Comparison of ENCODE assay signal across 27 mouse cellular contexts in the genomic region with DNA sequence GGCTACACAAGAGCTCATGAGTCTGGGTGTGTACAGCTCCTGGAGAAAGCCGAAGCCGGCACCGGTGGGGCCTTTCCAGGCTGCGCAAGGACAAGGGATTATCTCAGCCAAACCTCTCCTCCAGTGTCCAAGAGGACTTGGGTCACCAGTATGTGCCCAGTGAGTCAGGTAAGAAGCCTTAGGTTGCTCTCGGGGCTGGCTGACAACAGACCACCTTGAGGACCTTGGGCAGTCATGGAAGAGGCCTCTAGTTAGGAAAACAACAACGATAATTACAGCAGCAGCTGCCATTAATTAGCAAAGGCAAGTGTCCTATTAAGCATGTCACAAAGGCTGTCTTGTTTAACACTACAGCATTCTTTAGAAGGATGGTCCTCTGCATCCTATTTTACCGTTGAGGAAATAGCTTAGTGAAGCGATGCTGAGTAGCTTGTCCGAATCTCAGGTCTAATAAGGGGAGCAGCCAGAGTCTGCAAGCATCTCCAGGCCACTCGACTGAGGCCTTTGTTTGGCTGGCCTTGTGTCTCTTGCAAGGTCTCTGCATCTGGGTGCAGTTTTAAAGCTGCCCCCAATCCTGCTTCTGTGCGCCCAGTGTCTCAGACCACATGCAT. TPM values are rescaled to one million over a fixed set of nuclear protein-coding genes. Genes with fewer than 3 reads are reported as not detected.
DNase-seq lines count a peak whose midpoint lies in the region; ATAC-seq lines count a peak whose summit lies in the region.
"Had no signal": no experiment of that assay in that cellular context is flagged by ENCODE, and none has a peak within 500 bp of the region (broad histone marks: within the 10 kb centered on the region; RNA-seq: fewer than 3 reads in every experiment).

No protein-coding gene starts in this region.

- no peak for ATAC-seq in limb, embryonic 11.5 days (ENCODE audit: insufficient number of reproducible peaks, low FRiP score, low TSS enrichment, low read depth)
- no peak for ATAC-seq in midbrain, embryonic 11.5 days (ENCODE audit: low FRiP score)
- no peak for ATAC-seq in inflammation-experienced regulatory T-cells, adult 6 months

- peaks cover 36% of the 10 kb centered on the region for H3K27me3 ChIP-seq in limb, embryonic 11.5 days (ENCODE audit: control insufficient read depth, insufficient read depth, low read length)
- peaks cover 66% of the 10 kb centered on the region for H3K27me3 ChIP-seq in limb, embryonic 10.5 days (ENCODE audit: low read depth, poor library complexity, severe bottlenecking)
- H3K27me3 ChIP-seq in midbrain, embryonic 11.5 days (ENCODE audit: control insufficient read depth, insufficient read depth, low read length), result peaks cover 42% of the 10 kb centered on the region

- DNase-seq in embryo, embryonic 10.5 days (ENCODE audit: low spot score), result peak; percentile 15
- no peak for DNase-seq in embryo, embryonic 9.5 days (ENCODE audit: extremely low spot score)
- DNase-seq in limb, embryonic 11.5 days (ENCODE audit: low spot score), result no peak
- DNase-seq in limb, embryonic 10.5 days (ENCODE audit: low spot score), result no peak
- DNase-seq in midbrain, embryonic 11.5 days (ENCODE audit: low spot score, missing footprints), result peak; percentile 91
- DNase-seq in retina, embryonic 14.5 days (ENCODE audit: low spot score), result peak; percentile 43
- no peak for DNase-seq in left cerebral cortex, postnatal 25 days (ENCODE audit: low spot score in 2 of 2)
- DNase-seq: adrenal gland, adult 8-10 months; cerebellum, adult 11-12 months; gastrocnemius, postnatal 25 days; heart, adult 11 months; heart, postnatal 36 days; kidney, adult 11 months; layer of hippocampus, adult 9-11 months; right cerebral cortex, postnatal 25 days had no signal

- H3K9ac ChIP-seq in limb, embryonic 11.5 days (ENCODE audit: low read length), result no peak overlapping the region
- H3K9ac ChIP-seq in midbrain, embryonic 11.5 days (ENCODE audit: low read length), result no peak overlapping the region
- H3K9ac ChIP-seq: stomach, embryonic 15.5 days had no signal

- no peaks in the 10 kb centered on the region for H3K36me3 ChIP-seq in limb, embryonic 11.5 days (ENCODE audit: control insufficient read depth, insufficient read depth, low read length)
- H3K36me3 ChIP-seq in limb, embryonic 10.5 days, result peaks cover 6% of the 10 kb centered on the region; the same call in 1 of the 2 replicates
- no peaks in the 10 kb centered on the region for H3K36me3 ChIP-seq in midbrain, embryonic 11.5 days (ENCODE audit: control insufficient read depth, insufficient read depth, low read length)
- H3K36me3 ChIP-seq: G1E; lung, embryonic 15.5 days; midbrain, embryonic 12.5 days had no signal

- H3K4me1 ChIP-seq in limb, embryonic 11.5 days (ENCODE audit: control insufficient read depth, insufficient read depth, low read length), result peaks cover 26% of the 10 kb centered on the region
- peaks cover 65% of the 10 kb centered on the region for H3K4me1 ChIP-seq in limb, embryonic 10.5 days
- peaks cover 28% of the 10 kb centered on the region for H3K4me1 ChIP-seq in midbrain, embryonic 11.5 days (ENCODE audit: control insufficient read depth, insufficient read depth, low read length)

- WGBS in limb, embryonic 11.5 days, result 56% methylated on average over 11 of the region's 11 CpGs
- WGBS in limb, embryonic 10.5 days, result 56% methylated on average over 11 of the region's 11 CpGs
- 29% methylated on average over 11 of the region's 11 CpGs for WGBS in midbrain, embryonic 11.5 days

- no peaks in the 10 kb centered on the region for H3K9me3 ChIP-seq in limb, embryonic 11.5 days (ENCODE audit: control insufficient read depth, low read length)
- H3K9me3 ChIP-seq in limb, embryonic 10.5 days (replicated peaks), result no peaks in the 10 kb centered on the region
- H3K9me3 ChIP-seq in midbrain, embryonic 11.5 days (ENCODE audit: control insufficient read depth, low read length), result no peaks in the 10 kb centered on the region
- H3K9me3 ChIP-seq: forebrain, embryonic 13.5 days; G1E; limb, embryonic 13.5 days; lung, embryonic 15.5 days; midbrain, embryonic 12.5 days; neural tube, embryonic 13.5 days; stomach, embryonic 15.5 days had no signal

- intact Hi-C loops in left cerebral cortex, postnatal 25 days (cut with DNase I), result no loop called here

- H3K4me3 ChIP-seq in limb, embryonic 11.5 days (ENCODE audit: low read depth, low read length), result no peak overlapping the region
- no peak overlapping the region for H3K4me3 ChIP-seq in limb, embryonic 10.5 days
- peak overlapping the region; percentile 36; the same call in 1 of the 2 replicates for H3K4me3 ChIP-seq in midbrain, embryonic 11.5 days (ENCODE audit: low read depth, low read length)
- H3K4me3 ChIP-seq: erythroblast, embryonic 14.5 days; myocyte had no signal

- peak overlapping the region; percentile 55; the same call in 1 of the 2 replicates for H3K4me2 ChIP-seq in limb, embryonic 11.5 days (ENCODE audit: low read depth, severe bottlenecking)
- H3K4me2 ChIP-seq in midbrain, embryonic 11.5 days, result no peak overlapping the region

- no peak overlapping the region for H3K27ac ChIP-seq in limb, embryonic 11.5 days (replicated peaks; ENCODE audit: low read depth, low read length)
- no peak overlapping the region for H3K27ac ChIP-seq in limb, embryonic 10.5 days
- H3K27ac ChIP-seq in midbrain, embryonic 11.5 days (ENCODE audit: low read depth, low read length), result no peak overlapping the region
- H3K27ac ChIP-seq: forebrain, embryonic 13.5 days; limb, embryonic 13.5 days; lung, embryonic 15.5 days; neural tube, embryonic 13.5 days; stomach, embryonic 15.5 days had no signal

RNA-seq across cellular contexts. Expression of a gene that starts 11.8 kb away (rescaled TPM):
- 44.9 and 49.9 TPM in 2 replicates for polyA plus RNA-seq in limb, embryonic 11.5 days (2014; fragmentation: Nextera tagmentation; extraction: Ambion mirVana)
- polyA plus RNA-seq in limb, embryonic 10.5 days (2016; fragmentation: Nextera tagmentation; extraction: Ambion mirVana), result 50.4 and 61.7 TPM in 2 replicates
- 56.1 and 56.4 TPM in 2 replicates for polyA plus RNA-seq in midbrain, embryonic 11.5 days (2014; fragmentation: Nextera tagmentation; extraction: Ambion mirVana)
- polyA plus RNA-seq in inflammation-experienced regulatory T-cells, adult 6 months (2017; shearing (Covaris generic)), result 10 to 100 TPM; 44.2 to 67.2 (median 62.7) TPM
- 10 to 100 TPM; 58.8 to 61.0 TPM for total RNA-seq in left cerebral cortex, postnatal 25 days (2021)

RNA-seq across cellular contexts. Expression of a gene that starts 26.4 kb away (rescaled TPM):
- polyA plus RNA-seq in limb, embryonic 11.5 days (2014; fragmentation: Nextera tagmentation; extraction: Ambion mirVana), result 0.07 and 0.13 TPM in 2 replicates
- 0.31 and 0.59 TPM in 2 replicates for polyA plus RNA-seq in limb, embryonic 10.5 days (2016; fragmentation: Nextera tagmentation; extraction: Ambion mirVana)
- 4.6 and 5.9 TPM in 2 replicates for polyA plus RNA-seq in midbrain, embryonic 11.5 days (2014; fragmentation: Nextera tagmentation; extraction: Ambion mirVana)
- polyA plus RNA-seq in inflammation-experienced regulatory T-cells, adult 6 months (2017; shearing (Covaris generic)), result not detected
- total RNA-seq in left cerebral cortex, postnatal 25 days (2021), result 10 to 100 TPM; 10.4 to 20.6 TPM
- total RNA-seq: gastrocnemius, adult 18-20 months; gastrocnemius, postnatal 25 days; heart, postnatal 36 days; megakaryocyte progenitor cell, adult 5-6 weeks had no signal
- polyA plus RNA-seq: erythroblast, embryonic 14.5 days had no signal

RNA-seq across cellular contexts. Expression of a gene that starts 48.8 kb away (rescaled TPM):
- polyA plus RNA-seq in limb, embryonic 11.5 days (2014; fragmentation: Nextera tagmentation; extraction: Ambion mirVana), result 32.9 and 33.6 TPM in 2 replicates
- polyA plus RNA-seq in limb, embryonic 10.5 days (2016; fragmentation: Nextera tagmentation; extraction: Ambion mirVana), result 45.7 and 49.6 TPM in 2 replicates
- 13.4 and 15.2 TPM in 2 replicates for polyA plus RNA-seq in midbrain, embryonic 11.5 days (2014; fragmentation: Nextera tagmentation; extraction: Ambion mirVana)
- under 1 TPM in 1 of 3 experiments, not detected in 2; 0.34 TPM for polyA plus RNA-seq in inflammation-experienced regulatory T-cells, adult 6 months (2017; shearing (Covaris generic))
- 100 to 1,000 TPM; 192 to 208 TPM for total RNA-seq in left cerebral cortex, postnatal 25 days (2021)
- total RNA-seq: megakaryocyte progenitor cell, adult 5-6 weeks had no signal

RNA-seq across cellular contexts. Expression of a gene that starts 55.2 kb away (rescaled TPM):
- polyA plus RNA-seq in limb, embryonic 11.5 days (2014; fragmentation: Nextera tagmentation; extraction: Ambion mirVana), result 14.2 and 16.1 TPM in 2 replicates
- polyA plus RNA-seq in limb, embryonic 10.5 days (2016; fragmentation: Nextera tagmentation; extraction: Ambion mirVana), result 23.7 and 28.8 TPM in 2 replicates
- 15.2 and 20.8 TPM in 2 replicates for polyA plus RNA-seq in midbrain, embryonic 11.5 days (2014; fragmentation: Nextera tagmentation; extraction: Ambion mirVana)
- 1 to 10 TPM; 5.5 to 6.9 (median 5.6) TPM for polyA plus RNA-seq in inflammation-experienced regulatory T-cells, adult 6 months (2017; shearing (Covaris generic))
- total RNA-seq in left cerebral cortex, postnatal 25 days (2021), result 10 to 100 TPM; 82.1 to 82.4 TPM

RNA-seq across cellular contexts. Expression of a gene that starts 55.4 kb away (rescaled TPM):
- polyA plus RNA-seq in limb, embryonic 11.5 days (2014; fragmentation: Nextera tagmentation; extraction: Ambion mirVana), result 0.17 and 0.18 TPM in 2 replicates
- polyA plus RNA-seq in limb, embryonic 10.5 days (2016; fragmentation: Nextera tagmentation; extraction: Ambion mirVana), result 0.35 and 0.69 TPM in 2 replicates
- 11.6 and 13.0 TPM in 2 replicates for polyA plus RNA-seq in midbrain, embryonic 11.5 days (2014; fragmentation: Nextera tagmentation; extraction: Ambion mirVana)
- polyA plus RNA-seq in inflammation-experienced regulatory T-cells, adult 6 months (2017; shearing (Covaris generic)), result under 1 TPM in 1 of 3 experiments, not detected in 2; 0.24 TPM
- total RNA-seq in left cerebral cortex, postnatal 25 days (2021), result 100 to 1,000 TPM in 1 of 2 experiments, 10 to 100 TPM in 1; 92.9 to 111 TPM
- total RNA-seq: megakaryocyte progenitor cell, adult 5-6 weeks had no signal

Comparison
In these comparisons a context has a peak if more than half of its experiments do, and no peak if none do; other contexts are left out.
1. DNase-seq: peak in embryo, embryonic 10.5 days (single experiment), midbrain, embryonic 11.5 days (single experiment) and retina, embryonic 14.5 days (single experiment); none in embryo, embryonic 9.5 days (single experiment), limb, embryonic 11.5 days (single experiment), limb, embryonic 10.5 days (single experiment) and left cerebral cortex, postnatal 25 days (0 of 2).
2. RNA of a gene that starts 48.8 kb away (polyA plus RNA-seq): 45.7 to 49.6 TPM in limb, embryonic 10.5 days, 32.9 to 33.6 TPM in limb, embryonic 11.5 days and 13.4 to 15.2 TPM in midbrain, embryonic 11.5 days; 0.34 TPM in inflammation-experienced regulatory T-cells, adult 6 months; every median in the first group is over 10 times any median in the second.